Mouse (Mus musculus): ENCODE results near the gene Letmd1. TPM values are rescaled to one million over a fixed set of nuclear protein-coding genes. Genes with fewer than 3 reads are reported as not detected.

Gene Letmd1
- polyA plus RNA-seq, 1 experiment, result 26.1 TPM

DNA sequence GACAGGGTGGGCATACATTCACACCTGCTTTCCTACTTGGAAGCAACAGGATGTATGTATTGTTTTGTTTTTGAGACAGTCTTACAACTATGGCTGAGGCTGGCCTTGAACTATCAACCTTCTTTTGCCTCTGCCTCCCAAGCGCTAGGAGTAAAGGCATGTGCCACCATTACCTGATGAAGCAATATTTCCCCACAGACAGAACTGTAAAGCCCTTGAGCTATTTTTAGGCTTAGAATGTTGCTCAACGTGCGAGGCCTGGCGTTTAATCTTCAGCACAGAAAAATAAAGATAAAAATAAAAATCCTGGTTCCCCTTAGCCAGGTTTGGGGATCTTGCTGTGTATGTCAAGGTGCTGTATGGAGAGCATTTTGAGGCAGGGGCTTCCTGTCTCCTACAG lies 32.7 kb upstream of the Letmd1 start:
- H3K4me1 ChIP-seq (ENCODE audit: control insufficient read depth, insufficient read depth, insufficient read length, low read length), result peaks cover 4% of the 10 kb centered on the region
- H3K27ac ChIP-seq (ENCODE audit: insufficient read depth, low read depth, low read length), result no peak overlapping the region

GRCm38 (mm10) chr15:100436518-100436917 lies 32.3 kb upstream of the Letmd1 start:
- no peaks in the 10 kb centered on the region for H3K27me3 ChIP-seq (ENCODE audit: control insufficient read depth, insufficient read depth, low read length)
- TF ChIP-seq POLR2A (IDR thresholded peaks at IDR 0.05; ENCODE audit: low read depth, low read length) (no peak), CTCF (IDR thresholded peaks at IDR 0.05; ENCODE audit: extremely low read depth, insufficient read length, insufficient replicate concordance, low read depth, low read length) (no peak)
- H3K4me1 ChIP-seq (ENCODE audit: control insufficient read depth, insufficient read depth, insufficient read length, low read length), result peaks cover 4% of the 10 kb centered on the region
- no peak overlapping the region for H3K27ac ChIP-seq (ENCODE audit: insufficient read depth, low read depth, low read length)
- 31% methylated on average over 10 of the region's 10 CpGs for WGBS
- no peaks in the 10 kb centered on the region for H3K36me3 ChIP-seq (ENCODE audit: control insufficient read depth, insufficient read depth, low read length)
- no peak overlapping the region for H3K4me3 ChIP-seq (ENCODE audit: low read depth, low read length)

More for the DNA sequence above, 32.7 kb upstream of the Letmd1 start:
- Histone ChIP-seq H3K27me3 (ENCODE audit: control insufficient read depth, insufficient read depth, low read length) (no peaks in the 10 kb centered on the region), H3K36me3 (ENCODE audit: control insufficient read depth, insufficient read depth, low read length) (no peaks in the 10 kb centered on the region), H3K4me3 (ENCODE audit: low read depth, low read length) (no peak overlapping the region)
- no peak for TF ChIP-seq POLR2A (IDR thresholded peaks at IDR 0.05; ENCODE audit: low read depth, low read length)
- TF ChIP-seq CTCF (IDR thresholded peaks at IDR 0.05; ENCODE audit: extremely low read depth, insufficient read length, insufficient replicate concordance, low read depth, low read length), result no peak
- WGBS, result 55% methylated on average over 4 of the region's 4 CpGs

GRCm38 (mm10) chr15:100443126-100443922 lies 25.5 kb upstream of the Letmd1 start:
- no peaks in the 10 kb centered on the region for H3K36me3 ChIP-seq (ENCODE audit: control insufficient read depth, insufficient read depth, low read length)
- no peaks in the 10 kb centered on the region for H3K27me3 ChIP-seq (ENCODE audit: control insufficient read depth, insufficient read depth, low read length)
- peak overlapping the region; percentile 51 for H3K4me3 ChIP-seq (ENCODE audit: low read depth, low read length)
- 2% methylated on average over 25 of the region's 31 CpGs for WGBS
- H3K4me1 ChIP-seq (ENCODE audit: control insufficient read depth, insufficient read depth, insufficient read length, low read length), result peaks cover 2% of the 10 kb centered on the region
- H3K27ac ChIP-seq (ENCODE audit: insufficient read depth, low read depth, low read length), result peak overlapping the region; percentile 52
- no peak for TF ChIP-seq POLR2A (IDR thresholded peaks at IDR 0.05; ENCODE audit: low read depth, low read length)
- TF ChIP-seq CTCF (IDR thresholded peaks at IDR 0.05; ENCODE audit: extremely low read depth, insufficient read length, insufficient replicate concordance, low read depth, low read length), result no peak

GRCm38 (mm10) chr15:100446887-100447286 lies 21.9 kb upstream of the Letmd1 start:
- H3K4me1 ChIP-seq (ENCODE audit: control insufficient read depth, insufficient read depth, insufficient read length, low read length), result peaks cover 2% of the 10 kb centered on the region; the same call in 1 of the 2 replicates
- H3K27ac ChIP-seq (ENCODE audit: insufficient read depth, low read depth, low read length), result no peak overlapping the region
- 74% methylated on average over 2 of the region's 2 CpGs for WGBS
- no peak for TF ChIP-seq CTCF (IDR thresholded peaks at IDR 0.05; ENCODE audit: extremely low read depth, insufficient read length, insufficient replicate concordance, low read depth, low read length)
- no peak for TF ChIP-seq POLR2A (IDR thresholded peaks at IDR 0.05; ENCODE audit: low read depth, low read length)
- H3K27me3 ChIP-seq (ENCODE audit: control insufficient read depth, insufficient read depth, low read length), result no peaks in the 10 kb centered on the region
- no peaks in the 10 kb centered on the region for H3K36me3 ChIP-seq (ENCODE audit: control insufficient read depth, insufficient read depth, low read length)
- H3K4me3 ChIP-seq (ENCODE audit: low read depth, low read length), result no peak overlapping the region

GRCm38 (mm10) chr15:100448572-100448971 lies 20.3 kb upstream of the Letmd1 start:
- TF ChIP-seq POLR2A (IDR thresholded peaks at IDR 0.05; ENCODE audit: low read depth, low read length), result no peak
- TF ChIP-seq CTCF (IDR thresholded peaks at IDR 0.05; ENCODE audit: extremely low read depth, insufficient read length, insufficient replicate concordance, low read depth, low read length), result no peak
- Histone ChIP-seq H3K36me3 (ENCODE audit: control insufficient read depth, insufficient read depth, low read length) (no peaks in the 10 kb centered on the region), H3K4me1 (ENCODE audit: control insufficient read depth, insufficient read depth, insufficient read length, low read length) (no peaks in the 10 kb centered on the region), H3K27ac (ENCODE audit: insufficient read depth, low read depth, low read length) (no peak overlapping the region), H3K27me3 (ENCODE audit: control insufficient read depth, insufficient read depth, low read length) (no peaks in the 10 kb centered on the region), H3K4me3 (ENCODE audit: low read depth, low read length) (no peak overlapping the region)
- 83% methylated on average over 4 of the region's 4 CpGs for WGBS

GRCm38 (mm10) chr15:100449495-100449894 lies 19.3 kb upstream of the Letmd1 start:
- Histone ChIP-seq H3K27me3 (ENCODE audit: control insufficient read depth, insufficient read depth, low read length) (no peaks in the 10 kb centered on the region), H3K36me3 (ENCODE audit: control insufficient read depth, insufficient read depth, low read length) (no peaks in the 10 kb centered on the region), H3K27ac (ENCODE audit: insufficient read depth, low read depth, low read length) (no peak overlapping the region), H3K4me3 (ENCODE audit: low read depth, low read length) (no peak overlapping the region), H3K4me1 (ENCODE audit: control insufficient read depth, insufficient read depth, insufficient read length, low read length) (no peaks in the 10 kb centered on the region)
- TF ChIP-seq POLR2A (IDR thresholded peaks at IDR 0.05; ENCODE audit: low read depth, low read length) (no peak), CTCF (IDR thresholded peaks at IDR 0.05; ENCODE audit: extremely low read depth, insufficient read length, insufficient replicate concordance, low read depth, low read length) (no peak)
- 94% methylated on average over 3 of the region's 3 CpGs for WGBS

DNA sequence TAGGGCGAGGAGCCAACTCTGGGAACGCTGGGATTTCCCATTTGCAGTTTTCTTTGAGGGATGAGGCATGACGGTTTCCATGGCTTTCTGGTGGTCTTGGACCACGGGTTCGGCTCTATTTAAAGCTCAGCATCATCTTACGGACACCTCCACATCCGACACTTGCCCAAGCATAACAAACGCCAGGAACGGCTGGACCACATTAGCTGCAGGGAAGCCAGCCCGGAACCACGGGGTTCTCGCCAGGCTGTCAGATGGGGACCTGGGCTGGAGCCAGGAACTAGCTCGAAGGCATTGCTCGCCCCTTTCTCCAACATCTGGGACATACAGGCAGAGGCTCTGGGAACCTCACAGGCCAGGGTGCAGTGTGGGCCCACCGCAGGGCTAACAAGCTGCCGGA lies 17.6 kb upstream of the Letmd1 start:
- no peak overlapping the region for H3K4me3 ChIP-seq (ENCODE audit: low read depth, low read length)
- no peaks in the 10 kb centered on the region for H3K4me1 ChIP-seq (ENCODE audit: control insufficient read depth, insufficient read depth, insufficient read length, low read length)
- H3K36me3 ChIP-seq (ENCODE audit: control insufficient read depth, insufficient read depth, low read length), result no peaks in the 10 kb centered on the region
- WGBS, result 75% methylated on average over 16 of the region's 16 CpGs
- TF ChIP-seq CTCF (IDR thresholded peaks at IDR 0.05; ENCODE audit: extremely low read depth, insufficient read length, insufficient replicate concordance, low read depth, low read length), result no peak
- TF ChIP-seq POLR2A (IDR thresholded peaks at IDR 0.05; ENCODE audit: low read depth, low read length), result no peak
- no peaks in the 10 kb centered on the region for H3K27me3 ChIP-seq (ENCODE audit: control insufficient read depth, insufficient read depth, low read length)
- H3K27ac ChIP-seq (ENCODE audit: insufficient read depth, low read depth, low read length), result no peak overlapping the region
